Mouse (Mus musculus): ENCODE results near the gene Ifrd2. TPM values are rescaled to one million over a fixed set of nuclear protein-coding genes. Genes with fewer than 3 reads are reported as not detected.
A peak's percentile ranks its signal among the peaks of the same experiment; 100 is the strongest.

Ifrd2 gene
- polyA plus RNA-seq, 1 experiment from 2014 or later, result 49.5 TPM

GRCm38 (mm10) chr9:107544729-107545128, 42.7 kb upstream of the Ifrd2 start:
- Histone ChIP-seq H3K27me3 (no peaks in the 10 kb centered on the region), H3K27ac (no peak overlapping the region), H3K9me3 (no peaks in the 10 kb centered on the region), H3K36me3 (peaks cover 27% of the 10 kb centered on the region), H3K4me3 (no peak overlapping the region), H3K4me2 (replicated peaks) (no peak overlapping the region), H3K9ac (no peak overlapping the region), H3K4me1 (peaks cover 42% of the 10 kb centered on the region)
- 95% methylated on average over 12 of the region's 12 CpGs for WGBS
- ATAC-seq (ENCODE audit: low FRiP score, low read depth), result no peak

- Histone ChIP-seq H3K4me3 (no peak overlapping the region), H3K4me2 (replicated peaks) (no peak overlapping the region), H3K27me3 (0 out of 2 replicates have a peak, but pooled peaks cover 2% of the 10 kb centered on the region), H3K9ac (no peak overlapping the region), H3K9me3 (no peaks in the 10 kb centered on the region), H3K4me1 (peaks cover 44% of the 10 kb centered on the region), H3K27ac (no peak overlapping the region), H3K36me3 (peaks cover 23% of the 10 kb centered on the region)
- WGBS, result 82% methylated on average over 10 of the region's 10 CpGs
- ATAC-seq (ENCODE audit: low FRiP score, low read depth), result no peak
Measured at GRCm38 (mm10) chr9:107545199-107545598, 42.2 kb upstream of the Ifrd2 start.

- ATAC-seq (ENCODE audit: low FRiP score, low read depth), result no peak
- no peak overlapping the region for H3K4me2 ChIP-seq (replicated peaks)
- H3K36me3 ChIP-seq, result peaks cover 22% of the 10 kb centered on the region
- H3K4me1 ChIP-seq, result peaks cover 48% of the 10 kb centered on the region
- H3K9me3 ChIP-seq, result no peaks in the 10 kb centered on the region
- H3K27ac ChIP-seq, result no peak overlapping the region
- no peak overlapping the region for H3K9ac ChIP-seq
- H3K27me3 ChIP-seq, result 0 out of 2 replicates have a peak, but pooled peaks cover 3% of the 10 kb centered on the region
- no peak overlapping the region for H3K4me3 ChIP-seq
- 9% methylated on average over 3 of the region's 3 CpGs for WGBS
Measured at GRCm38 (mm10) chr9:107545602-107546001, 41.8 kb upstream of the Ifrd2 start.

GRCm38 (mm10) chr9:107547026-107547425, 40.4 kb upstream of the Ifrd2 start, which contains the start of gene Zmynd10:
TSS of gene Zmynd10 (plus strand) at chr9:107547298.
- Histone ChIP-seq H3K4me3 (peak within 1 kb of the TSS; percentile 22), H3K4me1 (peaks cover 51% of the 10 kb centered on the region), H3K9ac (peak within 1 kb of the TSS; percentile 21; the same call in 1 of the 2 replicates), H3K27ac (peak within 1 kb of the TSS; percentile 73), H3K27me3 (0 out of 2 replicates have a peak, but pooled peaks cover 3% of the 10 kb centered on the region), H3K9me3 (no peaks in the 10 kb centered on the region), H3K36me3 (peaks cover 22% of the 10 kb centered on the region), H3K4me2 (replicated peaks) (peak within 1 kb of the TSS; percentile 60)
- WGBS, result 2% methylated on average over 20 of the region's 20 CpGs
- peak; percentile 71 for ATAC-seq (ENCODE audit: low FRiP score, low read depth)

GRCm38 (mm10) chr9:107547957-107548356, 39.5 kb upstream of the Ifrd2 start:
- H3K4me2 ChIP-seq (replicated peaks), result no peak overlapping the region
- 0 out of 2 replicates have a peak, but pooled peaks cover 3% of the 10 kb centered on the region for H3K27me3 ChIP-seq
- H3K9ac ChIP-seq, result no peak overlapping the region
- WGBS, result 85% methylated on average over 5 of the region's 5 CpGs
- no peaks in the 10 kb centered on the region for H3K9me3 ChIP-seq
- no peak for ATAC-seq (ENCODE audit: low FRiP score, low read depth)
- no peak overlapping the region for H3K4me3 ChIP-seq
- H3K27ac ChIP-seq, result no peak overlapping the region
- H3K36me3 ChIP-seq, result peaks cover 22% of the 10 kb centered on the region
- peaks cover 53% of the 10 kb centered on the region for H3K4me1 ChIP-seq

GRCm38 (mm10) chr9:107548820-107549219, 38.6 kb upstream of the Ifrd2 start:
- H3K4me3 ChIP-seq, result no peak overlapping the region
- peaks cover 17% of the 10 kb centered on the region for H3K36me3 ChIP-seq
- H3K27ac ChIP-seq, result no peak overlapping the region
- no peak overlapping the region for H3K9ac ChIP-seq
- no peak for ATAC-seq (ENCODE audit: low FRiP score, low read depth)
- H3K27me3 ChIP-seq, result 0 out of 2 replicates have a peak, but pooled peaks cover 3% of the 10 kb centered on the region
- no peaks in the 10 kb centered on the region for H3K9me3 ChIP-seq
- 90% methylated on average over 10 of the region's 10 CpGs for WGBS
- H3K4me2 ChIP-seq (replicated peaks), result no peak overlapping the region
- peaks cover 60% of the 10 kb centered on the region for H3K4me1 ChIP-seq

- peaks cover 62% of the 10 kb centered on the region for H3K4me1 ChIP-seq
- 0 out of 2 replicates have a peak, but pooled peaks cover 3% of the 10 kb centered on the region for H3K27me3 ChIP-seq
Measured at GRCm38 (mm10) chr9:107549297-107550074, 38.0 kb upstream of the Ifrd2 start.

GRCm38 (mm10) chr9:107550491-107551116, 36.8 kb upstream of the Ifrd2 start:
- H3K36me3 ChIP-seq, result no peaks in the 10 kb centered on the region
- H3K4me2 ChIP-seq (replicated peaks), result peak overlapping the region; percentile 86
- H3K4me1 ChIP-seq, result peaks cover 61% of the 10 kb centered on the region
- H3K4me3 ChIP-seq, result peak overlapping the region; percentile 79
- ATAC-seq (ENCODE audit: low FRiP score, low read depth), result no peak
- peak overlapping the region; percentile 86 for H3K9ac ChIP-seq
- peak overlapping the region; percentile 84; the same call in 1 of the 2 replicates for H3K27ac ChIP-seq
- no peaks in the 10 kb centered on the region for H3K9me3 ChIP-seq
- WGBS, result 33% methylated on average over 23 of the region's 23 CpGs
- H3K27me3 ChIP-seq, result 0 out of 2 replicates have a peak, but pooled peaks cover 3% of the 10 kb centered on the region

More at GRCm38 (mm10) chr9:107549297-107550074, 38.0 kb upstream of the Ifrd2 start:
- H3K4me3 ChIP-seq, result no peak overlapping the region
- no peak overlapping the region for H3K27ac ChIP-seq
- H3K9ac ChIP-seq, result no peak overlapping the region
- ATAC-seq (ENCODE audit: low FRiP score, low read depth), result no peak
- 85% methylated on average over 20 of the region's 20 CpGs for WGBS
- peaks cover 10% of the 10 kb centered on the region for H3K36me3 ChIP-seq
- H3K9me3 ChIP-seq, result no peaks in the 10 kb centered on the region
- no peak overlapping the region for H3K4me2 ChIP-seq (replicated peaks)

GRCm38 (mm10) chr9:107551117-107551889, 36.1 kb upstream of the Ifrd2 start, which contains the start of gene Rassf1:
TSS of gene Rassf1 (plus strand) at chr9:107551555.
- peak; percentile 59 for ATAC-seq (ENCODE audit: low FRiP score, low read depth)
- Histone ChIP-seq H3K36me3 (no peaks in the 10 kb centered on the region), H3K9me3 (no peaks in the 10 kb centered on the region), H3K9ac (peak within 1 kb of the TSS; percentile 86), H3K27me3 (0 out of 2 replicates have a peak, but pooled peaks cover 3% of the 10 kb centered on the region), H3K4me2 (replicated peaks) (peak within 1 kb of the TSS; percentile 86), H3K4me1 (peaks cover 61% of the 10 kb centered on the region), H3K4me3 (peak within 1 kb of the TSS; percentile 79), H3K27ac (peak within 1 kb of the TSS; percentile 84)
- under 1% methylated on average over 62 of the region's 63 CpGs for WGBS

- Histone ChIP-seq H3K27me3 (0 out of 2 replicates have a peak, but pooled peaks cover 3% of the 10 kb centered on the region), H3K4me1 (peaks cover 61% of the 10 kb centered on the region), H3K9ac (peak overlapping the region; percentile 86), H3K27ac (peak overlapping the region; percentile 84), H3K36me3 (peaks cover 5% of the 10 kb centered on the region), H3K9me3 (no peaks in the 10 kb centered on the region), H3K4me2 (replicated peaks) (peak overlapping the region; percentile 86), H3K4me3 (peak overlapping the region; percentile 79)
- no peak for ATAC-seq (ENCODE audit: low FRiP score, low read depth)
- WGBS, result 8% methylated on average over 8 of the region's 8 CpGs
Measured at GRCm38 (mm10) chr9:107551890-107552355, 35.5 kb upstream of the Ifrd2 start.

- Histone ChIP-seq H3K9me3 (no peaks in the 10 kb centered on the region), H3K9ac (peak overlapping the region; percentile 86), H3K4me3 (peak overlapping the region; percentile 79), H3K36me3 (peaks cover 14% of the 10 kb centered on the region), H3K27ac (peak overlapping the region; percentile 89; the same call in 1 of the 2 replicates), H3K4me1 (peaks cover 53% of the 10 kb centered on the region), H3K4me2 (replicated peaks) (peak overlapping the region; percentile 86), H3K27me3 (0 out of 2 replicates have a peak, but pooled peaks cover 3% of the 10 kb centered on the region)
- 70% methylated on average over 5 of the region's 5 CpGs for WGBS
- ATAC-seq (ENCODE audit: low FRiP score, low read depth), result no peak
Measured at GRCm38 (mm10) chr9:107552690-107553393, 34.6 kb upstream of the Ifrd2 start.

Measured in limb, embryonic 13.5 days (tissue).